Mouse (Mus musculus): ENCODE results near the gene Gm10643.

DNA sequence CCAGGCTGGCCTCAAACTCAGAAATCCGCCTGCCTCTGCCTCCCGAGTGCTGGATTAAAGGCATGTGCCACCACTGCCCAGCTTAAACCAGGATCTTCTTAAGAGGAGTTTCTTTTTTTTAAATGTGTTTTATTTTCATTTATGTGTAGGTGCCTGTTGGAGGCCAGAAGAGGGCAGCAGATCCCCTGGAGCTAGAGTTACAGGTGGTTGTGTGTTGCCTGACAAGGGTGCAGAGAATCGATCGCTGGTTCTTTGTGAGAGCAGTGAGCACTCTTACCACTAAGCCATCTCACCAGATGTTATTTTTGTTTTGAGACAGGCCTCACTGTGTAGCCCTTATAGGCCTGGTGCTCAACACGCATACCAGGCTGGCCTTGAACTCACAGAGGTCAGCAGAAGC lies 49.1 kb downstream of the Gm10643 start:
- TF ChIP-seq HCFC1 (IDR thresholded peaks at IDR 0.05; ENCODE audit: borderline replicate concordance, insufficient read depth, low read length) = no peak
- no peak for TF ChIP-seq ZC3H11A (IDR thresholded peaks at IDR 0.05; ENCODE audit: borderline replicate concordance, low read depth, low read length)
- no peak for TF ChIP-seq MAFK (IDR thresholded peaks at IDR 0.05; ENCODE audit: insufficient read depth, low read depth, low read length)
- no peak for TF ChIP-seq ZNF384 (IDR thresholded peaks at IDR 0.05; ENCODE audit: low read depth, low read length)
- no peak for TF ChIP-seq CHD2 (IDR thresholded peaks at IDR 0.05; ENCODE audit: low read depth, low read length)

Measured in ES-E14 (cell line).